Mouse (Mus musculus): ENCODE results near the gene Olfr145. TPM values are rescaled to one million over a fixed set of nuclear protein-coding genes. Genes with fewer than 3 reads are reported as not detected.

The Olfr145 gene
- total RNA-seq (2021) = not detected
- long read RNA-seq, experiment 1 = 0 reads
- long read RNA-seq, experiment 2 = 0 reads

- intact Hi-C loops (cut with DNase I) = no loop called here
- DNase-seq = no peak
These were observed at the start of gene Olfr145 for GRCm38 (mm10) chr9:37896661-37897060. Olfr145 (plus strand) TSS chr9:37896724.

DNA sequence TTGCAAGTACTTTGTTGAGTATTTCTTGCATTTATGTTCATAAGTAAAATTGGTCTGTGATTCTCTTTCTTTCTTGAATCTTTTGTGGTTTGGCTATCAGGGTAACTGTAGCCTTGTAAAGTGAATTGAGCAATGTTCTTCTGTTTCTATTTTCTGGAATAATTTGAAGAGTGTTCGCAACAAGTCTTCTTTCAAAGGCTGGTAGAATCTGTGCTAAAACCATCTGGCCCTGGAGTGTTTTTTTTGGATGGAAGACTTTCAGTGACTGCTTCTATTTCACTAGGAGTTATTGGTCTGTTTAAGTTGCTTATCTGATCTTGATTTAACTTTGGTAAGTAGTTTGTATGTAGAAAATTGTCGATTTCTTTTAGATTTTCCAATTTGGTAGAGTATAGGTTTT is 47.3 kb upstream of the Olfr145 start:
- DNase-seq = no peak
- intact Hi-C loops (cut with DNase I) = no loop called here

- intact Hi-C loops (cut with DNase I) = no loop called here
- DNase-seq = no peak
These were observed 42.6 kb upstream of the Olfr145 start, which contains the start of gene Olfr877 for GRCm38 (mm10) chr9:37853969-37854368. Olfr877 (plus strand) TSS chr9:37854269.

GRCm38 (mm10) chr9:37863325-37863724 is 33.2 kb upstream of the Olfr145 start:
- intact Hi-C loops (cut with DNase I) = no loop called here
- DNase-seq = no peak

GRCm38 (mm10) chr9:37870246-37870645 is 26.3 kb upstream of the Olfr145 start:
- no peak for DNase-seq
- intact Hi-C loops (cut with DNase I) = no loop called here

- DNase-seq = no peak
- intact Hi-C loops (cut with DNase I) = no loop called here
These were observed 25.4 kb upstream of the Olfr145 start for GRCm38 (mm10) chr9:37871097-37871496.

DNA sequence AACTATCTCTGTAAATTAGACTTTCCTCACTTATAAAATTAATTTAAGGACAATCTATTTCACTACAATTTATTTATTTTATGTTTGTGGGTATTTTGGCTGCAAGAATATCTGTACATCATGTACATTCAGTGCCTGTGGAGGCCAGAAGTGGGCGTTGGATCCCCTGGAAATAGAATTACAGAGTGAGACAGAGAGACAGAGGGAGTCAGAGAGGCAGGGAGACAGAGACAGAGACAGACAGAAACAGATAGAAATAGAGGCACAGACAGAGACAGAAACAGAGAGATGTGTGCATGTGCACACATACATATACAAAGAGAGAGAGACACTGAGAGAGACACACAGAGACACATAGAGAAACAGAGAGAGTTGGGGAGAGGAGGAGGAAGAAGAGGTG is 25.0 kb upstream of the Olfr145 start:
- intact Hi-C loops (cut with DNase I) = no loop called here
- no peak for DNase-seq

- intact Hi-C loops (cut with DNase I) = no loop called here
- DNase-seq = no peak
These were observed 5.6 kb upstream of the Olfr145 start for GRCm38 (mm10) chr9:37890960-37891359.

DNA sequence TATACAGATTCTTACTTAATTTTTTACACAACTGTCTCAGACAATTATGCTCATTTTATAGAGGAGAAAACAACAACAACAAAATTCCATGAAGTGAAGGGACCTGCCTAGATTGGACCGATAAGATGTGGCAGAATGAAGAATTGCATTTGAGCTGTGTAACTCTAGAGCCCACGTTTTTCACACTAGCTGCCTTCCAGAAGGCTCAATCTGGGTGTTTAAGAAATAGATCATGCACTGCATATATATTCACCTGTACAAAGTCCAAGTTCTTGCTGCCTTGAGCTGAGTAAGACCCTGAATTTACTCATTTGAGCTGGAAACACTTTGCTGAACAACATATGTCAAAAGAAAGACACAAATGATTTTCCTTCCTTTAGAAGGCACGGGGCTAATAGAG is 9.0 kb downstream of the Olfr145 start:
- intact Hi-C loops (cut with DNase I) = no loop called here
- no peak for DNase-seq

- no peak for DNase-seq
- intact Hi-C loops (cut with DNase I) = no loop called here
These were observed 21.0 kb downstream of the Olfr145 start, which contains the start of gene Olfr878 for GRCm38 (mm10) chr9:37917540-37917939. Olfr878 (plus strand) TSS chr9:37917840.

- no peak for DNase-seq
- intact Hi-C loops (cut with DNase I) = no loop called here
These were observed 21.5 kb downstream of the Olfr145 start for GRCm38 (mm10) chr9:37918018-37918417.

GRCm38 (mm10) chr9:37924194-37924593 is 27.7 kb downstream of the Olfr145 start:
- intact Hi-C loops (cut with DNase I) = no loop called here
- no peak for DNase-seq

GRCm38 (mm10) chr9:37925445-37925844 is 28.9 kb downstream of the Olfr145 start:
- no peak for DNase-seq
- intact Hi-C loops (cut with DNase I) = no loop called here

DNA sequence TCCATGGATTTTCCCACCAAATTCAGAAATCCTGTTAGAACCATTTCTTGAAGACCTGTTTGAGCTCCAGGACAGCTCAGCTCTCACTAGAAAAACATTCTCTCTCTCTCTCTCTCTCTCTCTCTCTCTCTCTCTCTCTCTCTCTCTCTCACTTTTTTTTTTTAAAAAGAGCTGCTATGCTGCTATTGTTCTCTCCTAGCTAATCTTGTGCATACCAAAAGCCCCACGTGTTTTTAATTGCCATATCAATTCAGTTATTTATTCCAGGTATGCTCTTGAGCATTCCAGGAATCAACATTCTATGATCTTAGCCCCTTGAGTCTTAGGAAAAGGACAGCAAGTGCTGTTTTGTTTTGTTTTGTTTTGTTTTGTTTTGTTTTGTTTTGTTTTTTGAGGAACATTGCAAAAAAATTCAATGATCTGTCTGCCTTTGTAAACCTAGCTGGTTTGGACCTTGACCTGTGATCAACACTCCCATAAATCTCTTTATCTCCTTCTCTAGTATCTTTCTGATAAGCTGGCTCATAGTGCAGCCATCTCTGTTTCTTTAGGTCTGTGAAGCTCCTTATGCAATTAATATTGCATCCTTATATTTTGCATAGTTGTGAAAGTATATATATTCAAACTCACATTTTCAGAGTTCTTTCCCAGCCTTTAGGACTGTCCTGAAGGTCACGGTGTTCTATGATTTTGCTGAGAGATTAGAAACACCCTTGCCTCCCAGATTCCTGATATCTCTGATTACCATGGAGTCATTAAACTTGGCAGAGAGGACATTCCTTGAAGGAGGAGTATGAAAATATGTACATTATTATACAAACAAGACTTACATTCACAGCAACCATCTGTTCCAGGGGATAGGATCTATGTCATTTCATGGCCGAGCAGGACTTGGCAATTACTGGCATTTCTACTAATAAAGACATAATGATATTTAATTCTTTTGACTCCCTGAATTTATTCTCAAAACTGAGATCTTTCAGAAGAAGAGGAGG is 29.8 kb downstream of the Olfr145 start:
- no peak for DNase-seq
- intact Hi-C loops (cut with DNase I) = no loop called here

DNA sequence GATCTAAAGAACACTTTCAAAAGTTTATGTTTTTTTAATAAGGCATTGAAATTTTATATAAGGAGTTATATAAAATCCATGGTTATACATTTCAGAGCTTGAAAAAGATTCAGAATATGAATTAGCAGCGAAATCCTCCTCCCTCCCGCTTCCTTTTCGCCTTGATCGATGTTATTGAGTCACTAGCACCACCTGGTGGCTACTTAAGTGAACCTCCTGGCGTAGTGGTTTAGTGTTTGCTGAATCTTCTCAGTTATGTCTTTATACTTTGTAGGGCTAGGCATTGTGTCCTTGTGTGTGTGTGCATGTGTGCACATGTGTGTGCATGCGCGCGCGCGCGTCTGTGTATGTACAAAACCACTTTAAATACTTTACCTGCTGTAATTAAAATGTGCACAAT is 36.0 kb downstream of the Olfr145 start:
- peak; percentile 25 to 68 for DNase-seq
- intact Hi-C loops (cut with DNase I) = loop anchor here (1.0 to 10.0 kb wide), 2 partner anchors 242 to 498 kb away; partner anchors contain the start of gene Robo3

DNA sequence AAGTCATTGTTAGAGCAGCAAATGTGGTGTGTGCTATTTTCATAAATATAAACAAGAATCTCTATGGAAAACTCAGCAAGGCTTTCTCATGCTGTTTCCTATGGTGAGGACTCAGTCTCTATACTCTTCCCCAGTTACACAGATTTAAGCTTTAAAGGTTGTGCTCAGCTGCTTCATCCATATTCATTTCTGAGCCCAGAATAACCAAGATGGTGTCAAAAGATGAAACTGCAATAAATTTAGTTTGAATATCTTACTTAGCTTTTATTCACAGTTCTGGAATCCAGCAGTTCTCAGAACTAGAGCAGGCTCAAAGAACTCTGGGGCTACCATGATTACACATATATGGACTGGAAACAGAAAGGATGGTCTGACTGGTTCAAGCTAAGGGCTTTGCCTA is 37.6 kb downstream of the Olfr145 start:
- intact Hi-C loops (cut with DNase I) = loop anchor here (10.0 kb wide), 1 partner anchor 499 kb away; the partner anchor contains the start of gene Robo3
- DNase-seq = no peak

- intact Hi-C loops (cut with DNase I) = no loop called here
- no peak for DNase-seq
These were observed 44.6 kb downstream of the Olfr145 start for GRCm38 (mm10) chr9:37941167-37941566.

Other genes with a start within 250 kb of the Olfr145 start
- 10 to 100 TPM; 38.8 to 41.3 TPM for gene Tbrg1, start 239.4 kb upstream of the Olfr145 start, total RNA-seq (2021)
- gene Panx3, start 227.5 kb upstream of the Olfr145 start, total RNA-seq (2021) = not detected
- gene Olfr160, start 180.5 kb upstream of the Olfr145 start, total RNA-seq (2021) = not detected
- gene Olfr874, start 151.6 kb upstream of the Olfr145 start, total RNA-seq (2021) = not detected
- not detected for gene Olfr875, start 124.9 kb upstream of the Olfr145 start, total RNA-seq (2021)
- not detected for gene Olfr876, start 93.7 kb upstream of the Olfr145 start, total RNA-seq (2021)
- not detected for gene Olfr877, start 42.5 kb upstream of the Olfr145 start, total RNA-seq (2021)
- gene Olfr878, start 21.1 kb downstream of the Olfr145 start, total RNA-seq (2021) = not detected
- not detected for gene Olfr881, start 95.1 kb downstream of the Olfr145 start, total RNA-seq (2021)
- gene Olfr883, start 129.1 kb downstream of the Olfr145 start, total RNA-seq (2021) = not detected
- gene Olfr884, start 149.8 kb downstream of the Olfr145 start, total RNA-seq (2021) = not detected
- gene Olfr885, start 164.6 kb downstream of the Olfr145 start, total RNA-seq (2021) = not detected
- gene Olfr887, start 187.3 kb downstream of the Olfr145 start, total RNA-seq (2021) = not detected
- not detected for gene Olfr888, start 211.4 kb downstream of the Olfr145 start, total RNA-seq (2021)
- gene Olfr889, start 218.5 kb downstream of the Olfr145 start, total RNA-seq (2021) = not detected
- gene Olfr890, start 245.8 kb downstream of the Olfr145 start, total RNA-seq (2021) = not detected